Mouse (Mus musculus): Measurements from ENCODE around the gene Gimap9. TPM values are rescaled to one million over a fixed set of nuclear protein-coding genes. Genes with fewer than 3 reads are reported as not detected.

Gimap9 gene
- total RNA-seq (2021): 1 to 10 TPM; 9.0 TPM
- long read RNA-seq, experiment 1, transcript Gimap9-201 (2 exons, 1,384 nt): major isoform, 9 of 10 reads
- long read RNA-seq, experiment 1, partial matches to known transcripts: 0 of 10 reads
- long read RNA-seq, experiment 1, other reads (novel, unspliced or antisense): 1 of 10 reads
- long read RNA-seq, experiment 2, transcript Gimap9-201 (2 exons, 1,384 nt): major isoform, 5 of 6 reads
- long read RNA-seq, experiment 2, partial matches to known transcripts: 0 of 6 reads
- long read RNA-seq, experiment 2, other reads (novel, unspliced or antisense): 1 of 6 reads

GRCm38 (mm10) chr6:48675931-48676859 is at the start of gene Gimap9:
Gene Gimap9 (plus strand): TSS chr6:48676129.
- peak; percentile 38 for DNase-seq

DNA sequence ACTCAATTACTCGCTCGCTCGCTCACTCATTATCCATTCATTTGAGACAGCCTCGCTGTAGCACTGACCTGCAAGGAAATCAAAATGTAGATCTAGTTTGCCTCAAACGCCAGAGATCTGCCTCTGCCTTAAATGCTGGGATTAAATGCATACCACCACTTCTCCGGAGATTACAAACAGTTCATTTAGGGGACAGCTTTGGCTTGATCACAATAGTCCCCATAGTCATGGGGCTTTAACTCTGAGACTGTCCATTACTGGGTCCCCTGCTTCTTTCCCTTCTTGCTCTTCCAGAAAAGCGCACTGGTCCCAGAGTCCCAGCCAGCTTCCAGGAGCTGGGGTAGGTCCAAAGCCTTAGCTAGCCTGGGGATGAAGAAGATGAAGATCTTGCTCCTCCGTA is 49.5 kb upstream of the Gimap9 start, which contains the start of gene AI854703:
Gene AI854703, plus strand, starts transcription at position 301 of the 400 bp plus-strand sequence.
- no peak for DNase-seq

DNA sequence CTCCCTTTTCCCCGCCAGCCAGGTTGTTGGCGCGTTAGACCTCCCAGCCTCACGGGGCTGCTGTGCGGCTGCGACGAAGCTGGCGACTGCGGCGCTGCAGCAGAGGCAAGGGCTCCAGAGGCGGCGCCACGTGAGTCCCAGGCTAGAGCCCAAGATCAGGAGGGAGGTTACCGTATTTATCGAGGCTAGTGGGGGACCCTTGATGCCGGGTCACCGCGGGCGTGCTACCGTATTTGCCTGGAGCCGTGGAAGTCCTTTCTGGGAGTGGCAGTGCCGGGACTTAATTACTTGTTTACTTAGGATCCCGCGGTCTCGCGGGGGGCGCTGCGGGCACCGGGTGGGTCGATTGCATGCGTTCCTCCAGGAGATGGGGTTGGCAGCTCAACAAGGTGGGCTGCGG is 48.9 kb upstream of the Gimap9 start:
- peak; percentile 73 for DNase-seq

DNA sequence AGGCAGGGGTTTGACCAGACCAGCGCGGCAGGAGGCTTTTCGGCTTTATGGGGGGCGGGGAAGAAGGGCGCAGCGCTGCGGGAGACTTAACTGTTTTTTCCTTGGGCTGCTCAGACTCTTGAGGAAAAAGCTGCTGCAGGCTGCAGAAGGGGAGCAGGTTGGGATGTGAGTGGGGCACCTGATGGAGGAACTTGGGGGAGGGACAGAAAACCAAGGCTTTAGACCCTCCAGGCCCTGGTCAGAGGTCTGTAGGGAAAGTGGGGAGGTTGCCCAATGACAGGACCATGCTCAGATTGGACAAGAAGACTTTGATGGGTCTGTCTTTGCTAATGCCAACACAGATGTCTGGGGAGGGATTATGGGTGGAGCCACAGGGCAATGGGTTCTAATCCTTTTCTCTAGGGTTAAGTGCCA is 48.4 kb upstream of the Gimap9 start:
- DNase-seq: no peak

GRCm38 (mm10) chr6:48628377-48628776 is 47.6 kb upstream of the Gimap9 start:
- DNase-seq: no peak

- peak; percentile 38 for DNase-seq
Observed at GRCm38 (mm10) chr6:48628808-48629660, 46.9 kb upstream of the Gimap9 start.

DNA sequence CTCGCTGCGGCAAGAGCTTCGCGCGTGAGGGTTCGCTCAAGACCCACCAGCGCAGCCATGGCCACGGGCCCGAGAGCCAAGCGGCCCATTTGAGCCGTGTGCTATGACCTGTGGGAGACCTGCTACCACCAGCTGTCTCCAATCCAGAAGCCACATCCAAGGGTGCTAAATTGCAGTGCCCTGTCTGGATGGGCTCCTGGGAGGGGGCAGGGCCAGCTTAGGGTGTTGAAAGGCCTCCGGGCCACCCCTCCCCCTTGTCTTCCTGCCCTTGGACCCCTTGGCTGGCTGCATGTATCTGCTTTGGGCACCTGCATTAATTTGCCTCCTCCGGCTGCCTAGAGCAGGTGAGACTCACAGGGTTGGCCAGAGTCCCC is 46.3 kb upstream of the Gimap9 start:
- no peak for DNase-seq

- DNase-seq: no peak
Observed at GRCm38 (mm10) chr6:48630831-48631230, 45.1 kb upstream of the Gimap9 start.

DNA sequence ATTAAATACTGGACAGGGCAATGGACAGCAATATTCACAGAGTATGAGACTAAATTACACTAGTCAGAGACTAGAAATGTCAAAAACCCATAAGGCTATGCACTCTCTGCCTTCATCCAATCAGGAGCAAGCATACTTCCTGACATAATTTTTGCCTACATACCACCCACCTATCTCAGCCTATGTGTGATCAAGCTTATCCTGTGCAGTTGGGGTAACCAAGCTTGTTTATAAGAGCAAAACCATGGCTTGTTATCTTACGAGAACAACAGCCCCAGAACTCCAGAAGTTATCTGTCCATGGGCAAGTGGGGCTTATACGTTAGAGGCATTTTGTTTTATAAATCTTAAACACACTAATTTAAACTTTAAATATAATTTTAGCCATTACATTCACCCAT is 40.8 kb upstream of the Gimap9 start:
- no peak for DNase-seq

GRCm38 (mm10) chr6:48636515-48636914 is 39.4 kb upstream of the Gimap9 start:
- no peak for DNase-seq

DNA sequence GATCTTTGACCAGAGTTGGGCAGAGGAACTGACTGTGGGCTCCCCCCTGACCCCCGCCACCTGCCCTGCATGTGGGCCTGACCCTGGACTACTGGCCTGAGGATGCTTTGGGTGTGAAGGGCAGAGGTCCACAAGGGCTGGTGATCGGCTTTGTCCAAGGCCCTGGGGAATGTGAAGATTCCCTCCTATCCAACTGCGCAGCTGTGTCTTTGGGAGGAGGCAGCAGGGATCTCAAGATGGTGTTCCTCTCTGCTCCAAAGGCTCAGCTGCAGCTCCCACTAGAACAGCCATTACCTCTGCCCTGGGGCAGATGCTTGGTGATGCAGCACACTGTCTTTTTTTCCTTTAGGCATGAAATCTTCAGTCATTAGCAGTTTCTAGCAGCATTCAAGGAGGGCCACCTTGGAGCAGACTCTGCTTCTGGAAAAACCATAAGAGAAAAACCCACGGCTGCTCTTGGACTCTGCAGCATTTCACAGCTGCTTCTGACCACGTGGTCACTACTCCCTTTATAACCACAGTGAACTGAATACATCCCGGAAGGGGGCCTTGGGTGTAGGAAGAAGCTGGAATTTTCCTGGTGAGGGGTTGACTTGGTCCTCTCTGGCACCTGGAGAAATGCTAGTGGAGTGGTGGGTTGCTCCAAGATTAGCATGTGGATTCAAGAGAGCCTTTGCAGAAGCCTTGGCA is 38.0 kb upstream of the Gimap9 start:
- no peak for DNase-seq

DNA sequence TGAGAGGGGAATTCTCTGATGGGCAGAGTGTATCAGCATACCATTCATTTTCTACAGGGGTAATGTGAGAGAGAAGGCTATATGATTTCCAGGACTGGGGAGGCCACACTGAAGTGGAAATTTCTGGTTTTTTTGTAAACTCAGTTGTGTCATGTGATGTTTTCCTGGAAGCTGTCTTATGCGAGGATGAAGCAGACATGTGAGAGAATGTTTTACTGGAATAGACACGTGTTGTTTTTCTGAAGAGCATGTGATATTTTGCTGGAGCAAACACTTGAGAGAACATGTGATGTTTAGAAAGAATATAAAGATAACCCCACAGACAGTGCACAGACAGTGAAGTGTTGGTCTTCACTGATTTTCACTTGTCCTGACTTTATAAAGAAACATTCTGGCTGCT is 37.4 kb upstream of the Gimap9 start:
- no peak for DNase-seq

GRCm38 (mm10) chr6:48641391-48641790 is 34.5 kb upstream of the Gimap9 start:
- no peak for DNase-seq

GRCm38 (mm10) chr6:48642764-48643292 is 33.1 kb upstream of the Gimap9 start:
- DNase-seq: peak; percentile 49

DNA sequence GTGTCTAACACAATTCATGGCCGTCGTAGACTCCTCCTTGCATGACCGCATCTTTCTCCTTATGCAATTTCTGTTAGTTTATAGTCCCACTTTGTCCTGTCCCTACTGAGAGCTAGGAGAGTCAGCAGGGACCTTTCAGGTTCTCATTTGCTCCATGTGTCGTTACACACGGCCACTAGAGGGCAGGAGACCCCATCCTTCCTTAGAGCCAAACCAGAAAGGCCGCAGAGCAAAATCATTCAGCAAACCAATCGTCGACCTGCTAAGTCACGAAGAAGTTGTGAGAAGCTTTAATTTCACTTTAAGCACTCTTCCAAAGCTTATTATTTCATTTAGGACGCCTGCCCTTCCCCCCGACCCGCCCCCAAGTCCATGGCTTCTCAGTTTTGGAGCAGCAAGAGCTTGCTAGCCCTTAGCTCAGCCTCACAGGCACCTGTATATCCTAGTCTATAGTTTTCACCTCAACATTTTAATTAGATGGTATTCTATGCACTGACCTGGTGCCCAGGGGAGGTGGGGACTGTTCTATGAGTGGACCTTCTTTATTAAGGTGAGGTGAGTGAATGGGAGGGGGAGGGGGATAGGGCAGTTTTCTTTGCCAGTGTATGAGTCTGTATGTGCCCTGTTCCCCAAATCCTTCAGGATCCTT is 30.1 kb upstream of the Gimap9 start:
- DNase-seq: peak; percentile 80

- no peak for DNase-seq
Observed at GRCm38 (mm10) chr6:48646309-48646690, 29.6 kb upstream of the Gimap9 start.

- DNase-seq: peak; percentile 51
Observed at GRCm38 (mm10) chr6:48646995-48647394, 28.9 kb upstream of the Gimap9 start, which contains the start of gene Gimap8. Gene Gimap8 (plus strand): TSS chr6:48647234.

DNA sequence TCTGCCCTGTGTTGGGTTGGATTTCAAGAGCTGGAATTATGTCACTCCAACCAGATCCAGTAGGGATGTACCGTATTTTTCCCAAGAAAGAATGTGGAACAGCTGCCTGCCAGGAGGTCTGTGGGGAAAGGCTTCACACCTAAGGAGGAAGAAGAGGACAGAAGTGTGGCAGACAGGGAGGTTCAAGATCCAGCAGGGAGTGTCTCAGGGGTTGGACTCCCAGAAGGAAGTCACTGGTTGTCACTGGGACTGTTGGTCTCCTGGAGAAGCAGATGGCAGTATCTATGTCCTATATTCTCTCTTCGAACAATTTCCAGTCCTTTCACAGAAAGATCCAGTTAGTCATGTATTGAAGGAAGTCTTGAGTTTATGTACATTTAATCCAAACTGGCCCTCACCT is 28.3 kb upstream of the Gimap9 start:
- no peak for DNase-seq

GRCm38 (mm10) chr6:48648779-48649178 is 27.1 kb upstream of the Gimap9 start:
- DNase-seq: no peak

DNA sequence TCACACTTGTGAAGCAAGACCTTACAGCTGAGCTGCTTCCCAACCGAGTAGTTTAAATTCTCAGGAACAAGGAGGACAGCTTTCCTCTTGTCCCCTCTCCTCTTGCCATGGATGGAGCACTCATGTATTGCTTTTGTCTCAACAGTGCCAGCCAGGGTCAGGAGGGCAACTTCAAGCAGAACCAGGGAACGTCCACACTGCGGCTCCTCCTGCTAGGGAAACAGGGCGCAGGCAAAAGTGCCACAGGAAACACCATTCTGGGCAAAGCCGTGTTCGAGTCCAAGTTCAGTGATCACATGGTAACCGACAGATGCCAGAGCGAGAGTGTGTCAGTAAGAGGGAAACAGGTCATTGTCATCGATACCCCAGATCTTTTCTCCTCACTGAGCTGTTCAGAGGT is 25.9 kb upstream of the Gimap9 start:
- DNase-seq: no peak

GRCm38 (mm10) chr6:48658721-48659120 is 17.2 kb upstream of the Gimap9 start:
- DNase-seq: no peak
